Mouse (Mus musculus) left cerebral cortex, adult 18-20 months (tissue): Measurements from ENCODE around the gene Ccdc191. TPM values are rescaled to one million over a fixed set of nuclear protein-coding genes. Genes with fewer than 3 reads are reported as not detected.
A peak's percentile ranks its signal among the peaks of the same experiment; 100 is the strongest.

Experiments
- DNase-seq, 2 experiments: peaks; one replicate each; pipeline ENCODE4 v3.0.0; 2021 to 2022; ENCODE audit warnings: low spot score in 2 of 2, mixed read lengths in 1 of 2
- microRNA-seq, 2 experiments: library from miRNA; unstranded; fragments of <30 nt; microRNA quantifications; one replicate each; pipeline ENCODE4 v1.2.0; 2021
- total RNA-seq, 2 experiments: library from RNA; stranded (reverse); gene quantifications; 2 replicates each; pipeline ENCODE4 v1.2.3; 2021

Ccdc191 gene
- total RNA-seq, 2 experiments from 2014 or later = 3.9 to 5.4 TPM

GRCm38 (mm10) chr16:43979328-43980109, 89.9 kb downstream of the Ccdc191 start, which contains the start of gene Zdhhc23:
TSS of gene Zdhhc23 (minus strand) at chr16:43979791.
- peak in 1 of 2 experiments; percentile 55 for DNase-seq

- no peak for DNase-seq
These were observed 90.6 kb downstream of the Ccdc191 start for GRCm38 (mm10) chr16:43980110-43980609.

GRCm38 (mm10) chr16:43986299-43986698, 96.7 kb downstream of the Ccdc191 start:
- no peak for DNase-seq

GRCm38 (mm10) chr16:43994623-43995022, 105.0 kb downstream of the Ccdc191 start:
- DNase-seq = no peak

- no peak for DNase-seq
These were observed 109.5 kb downstream of the Ccdc191 start for GRCm38 (mm10) chr16:43999111-43999510.

GRCm38 (mm10) chr16:43999541-43999940, 109.9 kb downstream of the Ccdc191 start:
- DNase-seq = no peak

GRCm38 (mm10) chr16:44002086-44002485, 112.5 kb downstream of the Ccdc191 start:
- no peak for DNase-seq

- no peak for DNase-seq
These were observed 121.4 kb downstream of the Ccdc191 start for GRCm38 (mm10) chr16:44011010-44011409.

Small RNAs within 50 kb of the gene (microRNA-seq; reads per million reads assigned to microRNA genes)
- 0 reads per million in 2 experiments for gene Mir3470b

Other genes with a start within 250 kb of the Ccdc191 start
- not detected for gene Tigit, start 225.7 kb upstream of the Ccdc191 start, total RNA-seq
- gene Drd3, start 135.8 kb upstream of the Ccdc191 start, total RNA-seq = under 1 TPM; 0.49 to 0.84 TPM
- gene Qtrt2, start 37.0 kb downstream of the Ccdc191 start, total RNA-seq = 10 to 100 TPM; 30.2 to 34.8 TPM
- gene Zdhhc23, start 90.0 kb downstream of the Ccdc191 start, total RNA-seq = 10 to 100 TPM; 25.4 to 26.6 TPM
- gene Gramd1c, start 173.5 kb downstream of the Ccdc191 start, total RNA-seq = 1 to 10 TPM; 1.3 to 1.5 TPM
- gene Atp6v1a, start 249.9 kb downstream of the Ccdc191 start, total RNA-seq = 100 to 1,000 TPM; 509 to 523 TPM